Mouse (Mus musculus): Measurements from ENCODE around the gene Kdm2b.

Gene Kdm2b

GRCm38 (mm10) chr5:122989551-122990330 lies at the start of gene Kdm2b:
Gene Kdm2b (minus strand): TSS chr5:122989823.
- peak; percentile 44 for DNase-seq

- DNase-seq: peak; percentile 92
Observed at GRCm38 (mm10) chr5:123039120-123039752, 49.6 kb upstream of the Kdm2b start.

GRCm38 (mm10) chr5:123038115-123038514 lies 48.5 kb upstream of the Kdm2b start:
- no peak for DNase-seq

GRCm38 (mm10) chr5:123035564-123035963 lies 45.9 kb upstream of the Kdm2b start:
- DNase-seq: peak; percentile 76

- no peak for DNase-seq
Observed at GRCm38 (mm10) chr5:123035089-123035488, 45.5 kb upstream of the Kdm2b start.

- DNase-seq: no peak
Observed at GRCm38 (mm10) chr5:123033646-123034160, 44.1 kb upstream of the Kdm2b start.

- DNase-seq: no peak
Observed at GRCm38 (mm10) chr5:123031312-123031711, 41.7 kb upstream of the Kdm2b start.

- no peak for DNase-seq
Observed at GRCm38 (mm10) chr5:123029729-123030128, 40.1 kb upstream of the Kdm2b start.

- peak; percentile 33 for DNase-seq
Observed at GRCm38 (mm10) chr5:123027436-123027835, 37.8 kb upstream of the Kdm2b start.

GRCm38 (mm10) chr5:123026414-123026813 lies 36.8 kb upstream of the Kdm2b start:
- DNase-seq: peak; percentile 34

- no peak for DNase-seq
Observed at GRCm38 (mm10) chr5:123024965-123025573, 35.4 kb upstream of the Kdm2b start.

- no peak for DNase-seq
Observed at GRCm38 (mm10) chr5:123024312-123024711, 34.7 kb upstream of the Kdm2b start.

GRCm38 (mm10) chr5:123023049-123023448 lies 33.4 kb upstream of the Kdm2b start:
- DNase-seq: no peak

GRCm38 (mm10) chr5:123021438-123021837 lies 31.8 kb upstream of the Kdm2b start:
- no peak for DNase-seq

- no peak for DNase-seq
Observed at GRCm38 (mm10) chr5:123020426-123020825, 30.8 kb upstream of the Kdm2b start.

GRCm38 (mm10) chr5:123019336-123020016 lies 29.9 kb upstream of the Kdm2b start:
- no peak for DNase-seq

- DNase-seq: peak; percentile 31
Observed at GRCm38 (mm10) chr5:123017504-123017903, 27.9 kb upstream of the Kdm2b start.

- DNase-seq: no peak
Observed at GRCm38 (mm10) chr5:123015915-123016314, 26.3 kb upstream of the Kdm2b start.

GRCm38 (mm10) chr5:123014753-123015701 lies 25.4 kb upstream of the Kdm2b start, which contains the start of gene Orai1:
Gene Orai1 (plus strand): TSS chr5:123015074.
- peak; percentile 99 for DNase-seq

GRCm38 (mm10) chr5:123013599-123014315 lies 24.1 kb upstream of the Kdm2b start:
- DNase-seq: peak; percentile 80

- DNase-seq: no peak
Observed at GRCm38 (mm10) chr5:123011705-123012104, 22.1 kb upstream of the Kdm2b start.
